Mouse (Mus musculus) heart, adult 2 months (tissue): Measurements from ENCODE around the gene Colq.

Experiments
- CTCF ChIP-seq: fragments of 200-600 bp; IDR thresholded peaks from 2 replicates; pipeline ENCODE4 v1.8.1; 2022; ENCODE audit warnings: antibody characterized with exemption, mild to moderate bottlenecking, moderate library complexity
- EP300 ChIP-seq: fragments of 200-500 bp; IDR thresholded peaks from 2 replicates; pipeline ENCODE4 v1.6.1; 2011; ENCODE audit warnings: low read depth, low read length, control low read depth; ENCODE audit not compliant: insufficient read depth
- POLR2A ChIP-seq: fragments of 200-500 bp; IDR thresholded peaks from 2 replicates; pipeline ENCODE4 v1.6.1; 2011; ENCODE audit warnings: mild to moderate bottlenecking, low read depth, low read length, control low read depth; ENCODE audit not compliant: insufficient read depth

DNA sequence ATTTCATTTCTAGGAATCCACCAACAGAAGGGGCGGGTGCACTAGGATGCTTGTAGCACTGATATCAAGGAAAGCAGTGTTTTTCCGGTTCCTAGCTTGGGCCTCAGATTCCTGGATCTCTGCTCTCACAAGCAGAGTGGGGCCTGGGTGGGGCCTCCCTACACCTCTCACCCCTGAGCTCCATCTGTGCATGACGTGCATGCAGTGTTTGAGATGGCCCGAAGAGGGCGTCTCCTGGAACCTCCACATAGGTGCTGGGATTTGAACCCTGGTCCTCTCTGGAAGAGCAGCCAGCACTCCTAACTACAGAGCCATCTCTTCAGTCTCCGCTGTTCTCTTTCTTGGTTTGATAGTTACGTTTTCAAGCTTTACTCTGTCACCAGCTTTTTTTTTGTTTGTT lies 36.1 kb downstream of the Colq start:
- TF ChIP-seq CTCF = no peak
- no peak for TF ChIP-seq EP300
- TF ChIP-seq POLR2A = no peak
